Mouse (Mus musculus) lung, postnatal 0 days (tissue): ENCODE data around the gene Magi1.

ENCODE experiments used
- CTCF ChIP-seq: IDR thresholded peaks from 2 replicates; pipeline ENCODE4 v1.5.1; 2016; ENCODE audit warnings: antibody characterized with exemption, mild to moderate bottlenecking
- EP300 ChIP-seq: IDR thresholded peaks from 2 replicates; pipeline ENCODE4 v1.6.1; 2016; ENCODE audit warnings: antibody characterized with exemption, mild to moderate bottlenecking, control low read depth

DNA sequence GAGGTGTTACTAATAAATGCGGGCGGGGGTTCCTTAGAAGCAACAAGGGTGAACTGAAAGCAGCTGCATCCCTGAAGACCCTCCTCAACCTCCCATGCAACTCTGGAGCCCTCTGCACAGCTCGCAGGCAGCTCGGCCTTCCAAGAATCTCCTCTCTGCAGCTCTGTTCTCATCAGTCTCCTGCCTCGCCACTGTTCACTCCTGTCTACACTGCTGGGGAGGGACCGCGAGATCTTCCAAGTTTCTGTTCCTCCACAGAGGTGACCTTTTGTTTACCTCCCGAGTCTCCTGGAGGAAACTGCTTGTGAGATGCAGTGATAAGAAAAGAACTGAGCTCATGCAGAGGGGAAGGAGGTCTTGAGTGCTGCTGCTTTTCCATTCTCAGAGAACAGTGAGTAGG is 204.8 kb downstream of the Magi1 start:
- no peak for TF ChIP-seq CTCF
- TF ChIP-seq EP300, result no peak
